Mouse (Mus musculus) liver, adult 2 months (tissue): ENCODE results near the gene Plpp1.

Experiments used
- CTCF ChIP-seq: fragments of 200-500 bp; IDR thresholded peaks from 2 replicates; pipeline ENCODE4 v1.5.1; 2011; ENCODE audit warnings: low read depth, low read length, control low read depth
- POLR2A ChIP-seq: fragments of 200-500 bp; IDR thresholded peaks from 2 replicates; pipeline ENCODE4 v1.6.1; 2011; ENCODE audit warnings: low read length, control low read depth; ENCODE audit not compliant: insufficient read depth; ENCODE audit errors: extremely low read depth

DNA sequence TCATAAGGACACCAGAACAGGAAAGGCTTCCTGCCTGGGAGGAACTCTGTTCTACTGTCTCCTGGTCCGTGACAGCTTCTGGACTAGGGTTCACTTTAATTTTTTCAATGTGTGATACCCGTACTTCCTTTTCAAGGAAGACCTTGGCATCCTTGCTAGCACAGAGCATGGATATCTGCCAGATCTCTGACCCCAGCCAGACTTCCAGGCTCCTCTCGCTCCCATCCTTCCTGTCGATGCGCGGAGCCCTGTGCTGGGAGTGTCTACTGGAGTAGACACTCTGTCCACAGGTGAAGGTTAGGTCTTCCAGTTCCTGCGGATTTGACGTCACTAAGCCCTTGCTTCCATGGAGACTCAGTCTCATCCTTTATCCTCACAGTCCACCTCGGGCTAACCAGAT, 47.1 kb upstream of the Plpp1 start:
- TF ChIP-seq POLR2A (no peak), CTCF (no peak)
